Comparison of ENCODE assay signal across 12 mouse cellular contexts in the genomic region with DNA sequence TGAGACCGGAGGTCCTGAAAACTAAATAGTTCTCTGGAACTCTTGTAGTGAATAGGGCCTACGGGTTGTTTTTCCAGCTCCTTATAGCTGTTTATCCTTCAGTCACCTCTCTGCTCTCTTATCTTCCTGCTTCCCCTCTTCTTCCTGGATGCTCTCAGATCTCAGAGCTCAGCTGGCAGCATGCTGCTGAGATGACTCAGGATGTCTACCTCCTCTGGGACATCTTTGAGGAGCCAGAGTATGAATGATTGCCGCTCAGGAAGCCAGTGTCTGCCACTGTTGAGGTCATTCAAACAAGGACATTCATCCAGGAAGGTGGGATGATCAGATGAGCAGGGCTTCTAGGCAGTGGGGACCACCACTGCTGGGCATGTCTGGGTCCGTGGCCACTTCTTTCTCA.
DNase-seq lines count a peak whose midpoint lies in the region; ATAC-seq and TF ChIP-seq lines count a peak whose summit lies in the region.
"Had no signal": no experiment of that assay in that cellular context is flagged by ENCODE, and none has a peak within 500 bp of the region (broad histone marks: within the 10 kb centered on the region; RNA-seq: fewer than 3 reads in every experiment).

No protein-coding gene starts in this region.

- intact Hi-C loops in heart, adult 2 months (cut with DNase I), result no loop called here

- no peaks in the 10 kb centered on the region for H3K9me3 ChIP-seq in heart, embryonic 10.5 days
- no peaks in the 10 kb centered on the region for H3K9me3 ChIP-seq in lung, embryonic 15.5 days
- no peaks in the 10 kb centered on the region for H3K9me3 ChIP-seq in liver, embryonic 16.5 days (replicated peaks; ENCODE audit: control insufficient read depth, low read length)

- H3K4me2 ChIP-seq in lung, embryonic 15.5 days, result no peak overlapping the region
- H3K4me2 ChIP-seq in liver, embryonic 16.5 days (ENCODE audit: low read depth, low read length), result no peak overlapping the region

- no peak for TF ChIP-seq EP300 in heart, adult 2 months (IDR thresholded peaks at IDR 0.05; ENCODE audit: insufficient read depth, low read depth, low read length)

- H3K4me1 ChIP-seq in heart, embryonic 10.5 days, result peaks cover 28% of the 10 kb centered on the region
- peaks cover 4% of the 10 kb centered on the region for H3K4me1 ChIP-seq in heart, adult 2 months (ENCODE audit: control insufficient read depth, insufficient read depth, low read length)
- peaks cover 14% of the 10 kb centered on the region for H3K4me1 ChIP-seq in lung, embryonic 15.5 days
- peaks cover 6% of the 10 kb centered on the region for H3K4me1 ChIP-seq in liver, embryonic 16.5 days (ENCODE audit: control insufficient read depth, low read depth, low read length)

- 66% methylated on average over 4 of the region's 4 CpGs for WGBS in heart, embryonic 10.5 days
- WGBS in heart, adult 2 months, result 38% methylated on average over 4 of the region's 4 CpGs
- 58% methylated on average over 4 of the region's 4 CpGs for WGBS in lung, embryonic 15.5 days
- WGBS in liver, embryonic 16.5 days (ENCODE audit: insufficient replicate concordance), result 74% methylated on average over 4 of the region's 4 CpGs

- H3K4me3 ChIP-seq in heart, embryonic 10.5 days, result no peak overlapping the region
- no peak overlapping the region for H3K4me3 ChIP-seq in heart, adult 2 months
- H3K4me3 ChIP-seq in lung, embryonic 15.5 days, result no peak overlapping the region
- no peak overlapping the region for H3K4me3 ChIP-seq in liver, embryonic 16.5 days (ENCODE audit: low read depth, low read length)
- H3K4me3 ChIP-seq: layer of hippocampus, adult 2 months had no signal

- H3K79me2 ChIP-seq in heart, adult 2 months (replicated peaks; ENCODE audit: control insufficient read depth, insufficient read depth, low read length), result no peaks in the 10 kb centered on the region

- no peak for DNase-seq in heart, embryonic 10.5 days (ENCODE audit: low spot score)
- no peak for DNase-seq in heart, adult 2 months
- DNase-seq in lung, adult 18-20 months, result no peak
- DNase-seq in kidney, adult 9 months, result peak; percentile 48
- DNase-seq in cerebellum, adult 11-12 months, result no peak
- no peak for DNase-seq in gastrocnemius, adult 8-10 months (ENCODE audit: low spot score in 2 of 2)
- DNase-seq: right cerebral cortex, adult 18-20 months; thymus, postnatal 14 days had no signal

- no peak overlapping the region for H3K9ac ChIP-seq in heart, adult 2 months (ENCODE audit: low read depth, low read length)
- H3K9ac ChIP-seq in lung, embryonic 15.5 days, result no peak overlapping the region
- no peak overlapping the region for H3K9ac ChIP-seq in liver, embryonic 16.5 days (ENCODE audit: low read depth, low read length)

- H3K36me3 ChIP-seq in heart, embryonic 10.5 days, result no peaks in the 10 kb centered on the region
- H3K36me3 ChIP-seq in heart, adult 2 months (ENCODE audit: control insufficient read depth, insufficient read depth, low read length), result no peaks in the 10 kb centered on the region
- H3K36me3 ChIP-seq in lung, embryonic 15.5 days, result no peaks in the 10 kb centered on the region
- no peaks in the 10 kb centered on the region for H3K36me3 ChIP-seq in liver, embryonic 16.5 days (ENCODE audit: control insufficient read depth, insufficient read depth)

- no peaks in the 10 kb centered on the region for H3K27me3 ChIP-seq in heart, embryonic 10.5 days (ENCODE audit: insufficient read depth, poor library complexity, severe bottlenecking)
- no peaks in the 10 kb centered on the region for H3K27me3 ChIP-seq in heart, adult 2 months (ENCODE audit: control insufficient read depth, insufficient read depth, low read length)
- no peaks in the 10 kb centered on the region for H3K27me3 ChIP-seq in lung, embryonic 15.5 days
- H3K27me3 ChIP-seq in liver, embryonic 16.5 days (ENCODE audit: control insufficient read depth, insufficient read depth, low read depth, low read length), result no peaks in the 10 kb centered on the region

- TF ChIP-seq CTCF in heart, adult 2 months (IDR thresholded peaks at IDR 0.05), result no peak

- peak overlapping the region; percentile 69 for H3K27ac ChIP-seq in heart, embryonic 10.5 days
- H3K27ac ChIP-seq in heart, adult 2 months, result no peak overlapping the region; the same call in 1 of the 2 replicates
- peak overlapping the region; percentile 35; the same call in 1 of the 2 replicates for H3K27ac ChIP-seq in lung, embryonic 15.5 days
- no peak overlapping the region for H3K27ac ChIP-seq in liver, embryonic 16.5 days (ENCODE audit: low read length)
- H3K27ac ChIP-seq: layer of hippocampus, adult 2 months had no signal

- no peak for TF ChIP-seq POLR2A in heart, adult 2 months (IDR thresholded peaks at IDR 0.05; ENCODE audit: insufficient read depth, low read depth, low read length)

- no peak for ATAC-seq in lung, embryonic 15.5 days (ENCODE audit: borderline replicate concordance, extremely low read depth, low FRiP score, low TSS enrichment)
- ATAC-seq in liver, embryonic 16.5 days (ENCODE audit: low read depth), result 0 out of 2 replicates have a peak, but pooled peaks have one; percentile 5
- ATAC-seq: activated CD4-positive, CD25-positive, alpha-beta regulatory T cell, adult 4 months had no signal

Comparison
In these comparisons a context has a peak if more than half of its experiments do, and no peak if none do; other contexts are left out.
1. H3K27ac ChIP-seq: peak in heart, embryonic 10.5 days (single experiment) and lung, embryonic 15.5 days (single experiment); none in heart, adult 2 months (single experiment) and liver, embryonic 16.5 days (single experiment).